Mouse (Mus musculus) heart, postnatal 25 days (tissue): Measurements from ENCODE around the gene Klhl21. TPM values are rescaled to one million over a fixed set of nuclear protein-coding genes. Genes with fewer than 3 reads are reported as not detected.

Experiments used
- DNase-seq: peaks from one replicate; pipeline ENCODE4 v3.0.0; 2022; ENCODE audit warnings: low spot score
- intact Hi-C: fragments of 180-260 bp; cut with DNase I; formaldehyde crosslinking; loops from one replicate; pipeline ENCODE4 v1.15.1; 2025
- total RNA-seq, 2 experiments: library from RNA; stranded (reverse); gene quantifications; 2 replicates each; pipeline ENCODE4 v1.2.3; 2021

Klhl21 gene
- 10 to 100 TPM; 69.8 to 76.2 TPM for total RNA-seq

- intact Hi-C loops = no loop called here
- peak; percentile 93 for DNase-seq
Measured at GRCm38 (mm10) chr4:152008622-152009075, at the start of gene Klhl21. Klhl21 (plus strand) TSS chr4:152008803.

- intact Hi-C loops = no loop called here
- no peak for DNase-seq
Measured at GRCm38 (mm10) chr4:151959849-151960512, 48.6 kb upstream of the Klhl21 start.

GRCm38 (mm10) chr4:151960513-151960854, 48.1 kb upstream of the Klhl21 start:
- DNase-seq = no peak
- intact Hi-C loops = no loop called here

GRCm38 (mm10) chr4:151962817-151963216, 45.8 kb upstream of the Klhl21 start:
- intact Hi-C loops = no loop called here
- no peak for DNase-seq

- intact Hi-C loops = no loop called here
- no peak for DNase-seq
Measured at GRCm38 (mm10) chr4:151968204-151968921, 40.2 kb upstream of the Klhl21 start.

GRCm38 (mm10) chr4:151972221-151972967, 36.2 kb upstream of the Klhl21 start:
- intact Hi-C loops = no loop called here
- DNase-seq = no peak

GRCm38 (mm10) chr4:151975441-151975840, 33.2 kb upstream of the Klhl21 start:
- intact Hi-C loops = no loop called here
- no peak for DNase-seq

GRCm38 (mm10) chr4:151977748-151978147, 30.9 kb upstream of the Klhl21 start:
- peak; percentile 49 for DNase-seq
- intact Hi-C loops = no loop called here

GRCm38 (mm10) chr4:151980699-151981098, 27.9 kb upstream of the Klhl21 start:
- intact Hi-C loops = loop anchor here (1.0 to 2.0 kb wide), 2 partner anchors 58 to 115 kb away; partner anchors contain the start of genes Nol9 and Tas1r1
- DNase-seq = no peak

GRCm38 (mm10) chr4:151981363-151981762, 27.2 kb upstream of the Klhl21 start:
- intact Hi-C loops = loop anchor here (1.0 to 2.0 kb wide), 2 partner anchors 57 to 114 kb away; partner anchors contain the start of genes Nol9 and Tas1r1
- peak; percentile 65 for DNase-seq

GRCm38 (mm10) chr4:151983043-151983442, 25.6 kb upstream of the Klhl21 start:
- intact Hi-C loops = no loop called here
- no peak for DNase-seq

GRCm38 (mm10) chr4:151983560-151983959, 25.0 kb upstream of the Klhl21 start:
- no peak for DNase-seq
- intact Hi-C loops = no loop called here

- intact Hi-C loops = loop anchor here (2.0 kb wide), 1 partner anchor 41 kb away; the partner anchor contains the start of gene Zbtb48
- DNase-seq = no peak
Measured at GRCm38 (mm10) chr4:151985886-151986285, 22.7 kb upstream of the Klhl21 start.

- intact Hi-C loops = loop anchor here (2.0 kb wide), 1 partner anchor 40 kb away; the partner anchor contains the start of gene Zbtb48
- no peak for DNase-seq
Measured at GRCm38 (mm10) chr4:151986650-151987049, 22.0 kb upstream of the Klhl21 start.

- no peak for DNase-seq
- intact Hi-C loops = no loop called here
Measured at GRCm38 (mm10) chr4:151988014-151988341, 20.6 kb upstream of the Klhl21 start.

GRCm38 (mm10) chr4:151988342-151989109, 20.1 kb upstream of the Klhl21 start, which contains the start of gene Thap3:
Thap3 (minus strand) TSS chr4:151988997.
- DNase-seq = peak; percentile 69
- intact Hi-C loops = no loop called here

GRCm38 (mm10) chr4:151989110-151989488, 19.5 kb upstream of the Klhl21 start:
- intact Hi-C loops = no loop called here
- DNase-seq = no peak

GRCm38 (mm10) chr4:151992091-151992490, 16.5 kb upstream of the Klhl21 start:
- DNase-seq = no peak
- intact Hi-C loops = no loop called here

GRCm38 (mm10) chr4:151993035-151993434, 15.6 kb upstream of the Klhl21 start:
- no peak for DNase-seq
- intact Hi-C loops = no loop called here
